Comparison of ENCODE assay signal across 8 mouse cellular contexts in the genomic region with DNA sequence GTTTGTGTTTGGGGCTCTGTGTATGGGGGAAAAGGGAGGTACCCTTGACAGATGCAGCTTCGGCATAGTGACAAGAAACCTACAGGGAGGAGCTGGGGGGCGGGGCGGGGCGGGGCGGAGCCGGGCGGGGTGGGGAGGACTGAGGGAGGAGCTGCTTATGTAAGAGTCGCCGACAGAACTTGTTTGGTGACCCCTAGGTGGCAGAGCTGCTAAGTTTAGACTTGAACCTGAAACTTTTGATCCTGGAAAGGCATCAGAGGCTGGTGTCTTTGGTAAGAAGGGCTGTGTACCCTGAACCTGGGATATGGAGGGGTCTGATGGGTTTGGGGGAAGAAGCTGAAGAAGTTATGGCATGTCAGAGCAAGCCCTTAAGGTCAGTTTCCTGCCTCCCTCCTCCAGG. TPM values are rescaled to one million over a fixed set of nuclear protein-coding genes. Genes with fewer than 3 reads are reported as not detected.
DNase-seq lines count a peak whose midpoint lies in the region; ATAC-seq and TF ChIP-seq lines count a peak whose summit lies in the region.

No protein-coding gene starts in this region.

- H3K9me3 ChIP-seq in lung, embryonic 16.5 days (ENCODE audit: control insufficient read depth, low read length), result no peaks in the 10 kb centered on the region
- no peaks in the 10 kb centered on the region for H3K9me3 ChIP-seq in midbrain, embryonic 15.5 days

- no peaks in the 10 kb centered on the region for H3K36me3 ChIP-seq in lung, embryonic 16.5 days (ENCODE audit: control insufficient read depth, insufficient read depth, low read length)
- H3K36me3 ChIP-seq in midbrain, embryonic 15.5 days (replicated peaks), result no peaks in the 10 kb centered on the region

- TF ChIP-seq POLR2A in lung, adult 2 months (IDR thresholded peaks at IDR 0.05; ENCODE audit: borderline replicate concordance, extremely low read depth, low read depth, low read length), result no peak

- peak; percentile 57 to 69 for DNase-seq in lung, adult 18-20 months
- DNase-seq in lung, adult 2 months, result no peak
- DNase-seq in embryo, embryonic 10.5 days (ENCODE audit: low spot score), result peak; percentile 64
- peak; percentile 75 for DNase-seq in kidney, adult 11 months
- DNase-seq in thymus, postnatal 25 days, result peak; percentile 67
- no peak for DNase-seq in cerebellum, adult 11-12 months

- no peak overlapping the region for H3K27ac ChIP-seq in lung, embryonic 16.5 days (ENCODE audit: low read length)
- no peak overlapping the region for H3K27ac ChIP-seq in midbrain, embryonic 15.5 days

- no peak for TF ChIP-seq CTCF in lung, adult 2 months (IDR thresholded peaks at IDR 0.05; ENCODE audit: insufficient read depth, low read length)

- no peak overlapping the region for H3K9ac ChIP-seq in lung, embryonic 16.5 days (ENCODE audit: low read length)
- H3K9ac ChIP-seq in midbrain, embryonic 15.5 days, result no peak overlapping the region

- no peaks in the 10 kb centered on the region for H3K27me3 ChIP-seq in lung, embryonic 16.5 days (ENCODE audit: control insufficient read depth, insufficient read depth, low read depth, low read length)
- H3K27me3 ChIP-seq in midbrain, embryonic 15.5 days (replicated peaks), result no peaks in the 10 kb centered on the region

- WGBS in lung, adult 2 months, result 2% methylated on average over 9 of the region's 9 CpGs
- 2% methylated on average over 9 of the region's 9 CpGs for WGBS in lung, embryonic 16.5 days
- WGBS in midbrain, embryonic 15.5 days, result under 1% methylated on average over 9 of the region's 9 CpGs

- peak; percentile 50 for ATAC-seq in lung, embryonic 16.5 days (ENCODE audit: low read depth)
- ATAC-seq in midbrain, embryonic 15.5 days (replicated peaks), result no peak

- H3K4me1 ChIP-seq in lung, adult 2 months (ENCODE audit: control insufficient read depth, insufficient read depth, low read length), result no peaks in the 10 kb centered on the region
- H3K4me1 ChIP-seq in lung, embryonic 16.5 days (replicated peaks; ENCODE audit: control insufficient read depth, insufficient read depth, low read length), result peaks cover 6% of the 10 kb centered on the region; the same call in 1 of the 2 replicates
- H3K4me1 ChIP-seq in midbrain, embryonic 15.5 days, result peaks cover 4% of the 10 kb centered on the region; the same call in 1 of the 2 replicates

- H3K4me2 ChIP-seq in lung, embryonic 16.5 days (ENCODE audit: low read depth, low read length), result no peak overlapping the region
- no peak overlapping the region for H3K4me2 ChIP-seq in midbrain, embryonic 15.5 days

- no peak overlapping the region for H3K4me3 ChIP-seq in lung, adult 2 months (replicated peaks; ENCODE audit: extremely low read depth, low read depth, low read length)
- H3K4me3 ChIP-seq in lung, embryonic 16.5 days (ENCODE audit: low read length), result no peak overlapping the region
- H3K4me3 ChIP-seq in midbrain, embryonic 15.5 days, result no peak overlapping the region

RNA-seq across cellular contexts. Expression of a gene that starts 9.7 kb away (rescaled TPM):
- 34.1 and 65.1 TPM in 2 replicates for polyA plus RNA-seq in lung, adult 2 months (2012; rRNA removed)
- 255 and 264 TPM in 2 replicates for polyA plus RNA-seq in lung, embryonic 16.5 days (2015; fragmentation: Nextera tagmentation; extraction: Ambion mirVana)
- 334 and 335 TPM in 2 replicates for polyA plus RNA-seq in midbrain, embryonic 15.5 days (2015; fragmentation: Nextera tagmentation; extraction: Ambion mirVana)

RNA-seq across cellular contexts. Expression of a gene that starts 45.3 kb away (rescaled TPM):
- polyA plus RNA-seq in lung, adult 2 months (2012; rRNA removed), result 160 and 194 TPM in 2 replicates
- 226 and 238 TPM in 2 replicates for polyA plus RNA-seq in lung, embryonic 16.5 days (2015; fragmentation: Nextera tagmentation; extraction: Ambion mirVana)
- polyA plus RNA-seq in midbrain, embryonic 15.5 days (2015; fragmentation: Nextera tagmentation; extraction: Ambion mirVana), result 129 TPM in 2 replicates

Comparison
In these comparisons a context has a peak if more than half of its experiments do, and no peak if none do; other contexts are left out.
1. DNase-seq: peak in lung, adult 18-20 months (2 of 2), embryo, embryonic 10.5 days (single experiment), kidney, adult 11 months (single experiment) and thymus, postnatal 25 days (single experiment); none in lung, adult 2 months (single experiment) and cerebellum, adult 11-12 months (single experiment).